Mouse (Mus musculus) embryonic facial prominence, embryonic 13.5 days (tissue): ENCODE results near the gene Krt88. TPM values are rescaled to one million over a fixed set of nuclear protein-coding genes. Genes with fewer than 3 reads are reported as not detected.
A peak's percentile ranks its signal among the peaks of the same experiment; 100 is the strongest.

Experiments used
- ATAC-seq: fragments of 200-750 bp; cut with Nextera tagmentation; 2 replicates; pipeline ENCODE4 v1.8.0; 2017; ENCODE audit warnings: low read depth; ENCODE audit not compliant: insufficient number of reproducible peaks, insufficient read depth, low FRiP score, low TSS enrichment
- H3K27ac ChIP-seq: fragments of 300-500 bp; sonication (generic); 2 replicates; pipeline ENCODE4 v1.5.1; 2015; ENCODE audit warnings: moderate library complexity, mild to moderate bottlenecking, inconsistent platforms
- H3K27me3 ChIP-seq: fragments of 300-500 bp; sonication (generic); 2 replicates; pipeline ENCODE4 v1.6.1; 2015; ENCODE audit warnings: mild to moderate bottlenecking, inconsistent platforms
- H3K36me3 ChIP-seq: fragments of 300-500 bp; sonication (generic); 2 replicates; pipeline ENCODE4 v1.6.1; 2015; ENCODE audit warnings: mild to moderate bottlenecking, inconsistent platforms
- H3K4me1 ChIP-seq: fragments of 300-500 bp; sonication (generic); 2 replicates; pipeline ENCODE4 v1.6.1; 2015; ENCODE audit warnings: inconsistent platforms
- H3K4me2 ChIP-seq: fragments of 300-500 bp; sonication (generic); 2 replicates; pipeline ENCODE4 v1.6.1; 2015; ENCODE audit warnings: moderate library complexity, mild to moderate bottlenecking, inconsistent platforms
- H3K4me3 ChIP-seq: fragments of 300-500 bp; sonication (generic); 2 replicates; pipeline ENCODE4 v1.5.1; 2015; ENCODE audit warnings: mild to moderate bottlenecking, inconsistent platforms
- H3K9ac ChIP-seq: fragments of 300-500 bp; sonication (generic); 2 replicates; pipeline ENCODE4 v1.6.1; 2015; ENCODE audit warnings: mild to moderate bottlenecking, inconsistent platforms
- H3K9me3 ChIP-seq: fragments of 300-500 bp; sonication (generic); 2 replicates; pipeline ENCODE4 v1.6.1; 2016; ENCODE audit warnings: inconsistent platforms
- WGBS: fragments of 180-500 bp; shearing (Covaris S2); methylation state at CpG from one replicate; pipeline ENCODE4 v1.1.7; 2015; ENCODE audit warnings: mixed read lengths; 5-methylcytosine and 5-hydroxymethylcytosine counted together
- polyA plus RNA-seq: library from polyadenylated mRNA; unstranded; fragments of >200 nt; fragmentation: Nextera tagmentation; extraction: Ambion mirVana; gene quantifications from 2 replicates; pipeline ENCODE4 v1.2.1, GENCODE M21; 2015

Krt88 gene
- polyA plus RNA-seq = not detected in 2 replicates

- no peak for ATAC-seq
- Histone ChIP-seq H3K9ac (no peak within 1 kb of the TSS), H3K4me3 (no peak within 1 kb of the TSS), H3K36me3 (no peaks in the 10 kb centered on the region), H3K27ac (no peak within 1 kb of the TSS), H3K27me3 (no peaks in the 10 kb centered on the region), H3K4me2 (no peak within 1 kb of the TSS), H3K9me3 (no peaks in the 10 kb centered on the region), H3K4me1 (no peaks in the 10 kb centered on the region)
- WGBS = 60% methylated on average over 2 of the region's 2 CpGs
Measured at GRCm38 (mm10) chr15:101447444-101447843, at the start of gene Krt88. TSS of gene Krt88 (plus strand) at chr15:101447744.

- ATAC-seq = no peak
- 83% methylated on average over 8 of the region's 8 CpGs for WGBS
- H3K27ac ChIP-seq = no peak overlapping the region
Measured at GRCm38 (mm10) chr15:101398269-101398668, 49.3 kb upstream of the Krt88 start.

DNA sequence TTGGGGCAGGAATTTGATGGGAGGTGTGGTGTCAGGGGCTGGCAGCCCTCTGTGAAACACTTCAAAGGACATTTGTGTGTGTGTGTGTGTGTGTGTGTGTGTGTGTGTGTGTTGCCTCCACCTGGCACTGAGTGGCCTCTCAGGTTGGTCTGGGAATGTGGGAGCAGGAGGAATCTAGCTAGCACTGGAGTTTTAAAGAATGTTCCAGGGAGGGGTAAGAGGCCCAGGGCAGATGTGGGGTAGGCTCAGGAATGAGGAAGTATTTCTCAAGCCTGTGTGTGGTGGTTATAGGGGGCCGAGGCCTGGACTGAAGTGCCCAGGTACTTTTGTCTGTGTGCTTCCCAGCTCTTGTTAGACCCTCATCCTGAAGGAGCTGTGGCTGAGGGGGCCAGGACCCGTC lies 36.8 kb upstream of the Krt88 start, which contains the start of gene Krt7:
TSS of gene Krt7 (plus strand) at position 269 of the 400 bp plus-strand sequence.
- Histone ChIP-seq H3K9ac (no peak within 1 kb of the TSS), H3K27ac (peak within 1 kb of the TSS; percentile 52), H3K27me3 (peaks cover 45% of the 10 kb centered on the region), H3K36me3 (no peaks in the 10 kb centered on the region), H3K9me3 (no peaks in the 10 kb centered on the region), H3K4me3 (peak within 1 kb of the TSS; percentile 8; the same call in 1 of the 2 replicates), H3K4me2 (peak within 1 kb of the TSS; percentile 37), H3K4me1 (peaks cover 25% of the 10 kb centered on the region)
- no peak for ATAC-seq
- 47% methylated on average over 2 of the region's 2 CpGs for WGBS

More at GRCm38 (mm10) chr15:101398269-101398668, 49.3 kb upstream of the Krt88 start:
- Histone ChIP-seq H3K4me2 (no peak overlapping the region), H3K36me3 (no peaks in the 10 kb centered on the region), H3K4me3 (no peak overlapping the region), H3K27me3 (no peaks in the 10 kb centered on the region; the same call in 1 of the 2 replicates), H3K9me3 (no peaks in the 10 kb centered on the region), H3K4me1 (peaks cover 4% of the 10 kb centered on the region; the same call in 1 of the 2 replicates), H3K9ac (no peak overlapping the region)

- no peaks in the 10 kb centered on the region for H3K9me3 ChIP-seq
- H3K27me3 ChIP-seq = peaks cover 45% of the 10 kb centered on the region
- no peak overlapping the region for H3K9ac ChIP-seq
- H3K4me1 ChIP-seq = peaks cover 25% of the 10 kb centered on the region
- 16% methylated on average over 31 of the region's 31 CpGs for WGBS
- no peak overlapping the region for H3K27ac ChIP-seq
- no peaks in the 10 kb centered on the region for H3K36me3 ChIP-seq
- H3K4me3 ChIP-seq = peak overlapping the region; percentile 8
- peak overlapping the region; percentile 37 for H3K4me2 ChIP-seq
- ATAC-seq = no peak
Measured at GRCm38 (mm10) chr15:101412188-101412587, 35.4 kb upstream of the Krt88 start.

- Histone ChIP-seq H3K36me3 (no peaks in the 10 kb centered on the region), H3K27me3 (peaks cover 45% of the 10 kb centered on the region), H3K4me2 (no peak overlapping the region), H3K27ac (no peak overlapping the region), H3K4me3 (no peak overlapping the region), H3K9ac (no peak overlapping the region), H3K4me1 (peaks cover 25% of the 10 kb centered on the region), H3K9me3 (no peaks in the 10 kb centered on the region)
- WGBS = 24% methylated on average over 7 of the region's 7 CpGs
- ATAC-seq = no peak
Measured at GRCm38 (mm10) chr15:101413916-101414635, 33.5 kb upstream of the Krt88 start.

DNA sequence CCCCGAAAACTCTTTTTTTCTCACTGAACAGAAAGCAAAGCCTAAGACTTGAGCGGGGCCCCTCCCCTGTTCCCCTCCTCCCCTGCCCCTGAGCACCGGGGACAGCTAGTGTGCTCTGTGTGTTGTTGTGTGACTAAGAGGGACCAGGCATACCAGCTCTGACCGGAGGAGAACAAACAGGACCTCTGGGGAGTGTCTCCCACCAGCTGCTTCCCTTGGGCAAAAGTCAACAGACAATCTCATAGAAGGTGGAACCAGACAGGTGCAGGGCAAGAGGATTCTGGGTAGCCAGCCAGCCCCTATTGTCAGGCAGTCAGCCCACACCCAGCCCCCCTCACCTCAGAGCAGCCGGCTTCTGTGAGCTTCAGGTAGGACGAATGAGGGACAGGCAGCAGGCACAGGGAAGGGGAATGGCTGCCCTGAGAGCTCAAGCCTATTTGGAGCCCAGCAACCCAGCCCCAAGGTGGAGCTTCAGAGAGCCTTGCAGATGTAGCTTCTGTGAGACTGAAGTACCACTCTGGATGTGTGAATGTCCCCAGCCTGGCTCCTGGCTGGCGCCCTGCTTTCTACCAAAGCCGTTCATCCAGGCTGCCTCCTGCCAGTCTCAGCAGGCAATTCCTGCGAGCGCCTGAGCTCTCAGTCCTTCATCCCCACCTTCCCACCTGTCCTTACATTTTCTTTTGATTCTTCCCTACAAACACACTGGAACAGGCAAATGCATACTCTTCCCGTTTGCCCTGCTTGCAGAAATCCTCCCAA lies 32.6 kb upstream of the Krt88 start:
- Histone ChIP-seq H3K4me3 (no peak overlapping the region), H3K4me1 (peaks cover 25% of the 10 kb centered on the region)
- ATAC-seq = no peak

GRCm38 (mm10) chr15:101418950-101419349 lies 28.6 kb upstream of the Krt88 start:
- Histone ChIP-seq H3K9me3 (no peaks in the 10 kb centered on the region), H3K27me3 (peaks cover 14% of the 10 kb centered on the region), H3K4me3 (no peak overlapping the region), H3K4me2 (no peak overlapping the region), H3K36me3 (no peaks in the 10 kb centered on the region), H3K27ac (no peak overlapping the region), H3K4me1 (peaks cover 10% of the 10 kb centered on the region; the same call in 1 of the 2 replicates), H3K9ac (no peak overlapping the region)
- no peak for ATAC-seq
- 62% methylated on average over 4 of the region's 4 CpGs for WGBS

More for the DNA sequence above, 32.6 kb upstream of the Krt88 start:
- Histone ChIP-seq H3K27me3 (peaks cover 45% of the 10 kb centered on the region), H3K36me3 (no peaks in the 10 kb centered on the region), H3K4me2 (no peak overlapping the region), H3K27ac (no peak overlapping the region), H3K9ac (no peak overlapping the region), H3K9me3 (no peaks in the 10 kb centered on the region)
- WGBS = 33% methylated on average over 11 of the region's 11 CpGs

DNA sequence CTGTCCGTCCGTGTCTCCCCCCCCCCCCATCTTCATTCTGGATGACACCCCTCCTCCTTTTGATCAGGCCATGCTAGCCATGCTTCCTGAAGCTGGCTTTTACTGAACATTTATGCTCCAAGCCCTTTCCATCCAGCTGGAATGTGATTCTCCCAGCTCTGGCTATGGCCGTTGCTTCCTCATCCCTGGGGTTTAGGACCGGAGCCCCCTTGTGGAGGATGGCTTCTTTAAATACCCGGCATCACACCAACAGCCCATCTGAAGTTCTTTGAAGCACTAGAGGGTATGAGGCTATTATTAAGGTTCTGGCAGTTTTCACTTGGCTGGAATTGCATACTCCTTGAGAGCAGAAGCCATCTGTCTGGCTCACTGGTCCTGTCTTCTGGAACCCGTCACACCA lies 26.6 kb upstream of the Krt88 start:
- Histone ChIP-seq H3K4me3 (no peak overlapping the region), H3K36me3 (no peaks in the 10 kb centered on the region), H3K27ac (no peak overlapping the region), H3K4me2 (no peak overlapping the region), H3K9ac (no peak overlapping the region), H3K9me3 (no peaks in the 10 kb centered on the region), H3K27me3 (no peaks in the 10 kb centered on the region), H3K4me1 (no peaks in the 10 kb centered on the region)
- whole genome bisulfite sequencing = 64% methylated on average over 6 of the region's 6 CpGs
- no peak for ATAC-seq

DNA sequence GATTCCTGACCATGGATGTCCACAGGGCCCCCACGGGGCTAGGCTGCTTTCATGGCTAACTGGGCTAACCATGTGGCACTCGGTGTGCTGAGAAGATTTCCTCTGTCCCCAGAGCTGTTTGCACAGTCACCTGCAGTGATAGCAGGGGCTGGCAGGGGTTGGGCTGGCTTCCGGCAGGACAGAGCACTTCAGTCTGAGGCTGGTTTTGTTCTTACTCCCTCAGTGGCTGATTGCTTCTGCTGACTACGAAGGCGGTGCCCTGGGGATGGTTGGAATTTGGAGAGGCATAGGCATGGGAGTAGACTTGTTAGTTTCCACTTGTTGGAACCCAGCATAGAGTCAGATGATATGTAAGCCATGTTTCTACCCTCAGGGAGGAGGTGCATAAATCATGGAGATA lies 22.6 kb upstream of the Krt88 start:
- ATAC-seq = no peak
- Histone ChIP-seq H3K9me3 (no peaks in the 10 kb centered on the region), H3K27me3 (no peaks in the 10 kb centered on the region), H3K27ac (no peak overlapping the region), H3K36me3 (no peaks in the 10 kb centered on the region), H3K4me3 (no peak overlapping the region), H3K4me2 (no peak overlapping the region), H3K9ac (no peak overlapping the region), H3K4me1 (no peaks in the 10 kb centered on the region)
- WGBS = 20% methylated on average over 5 of the region's 5 CpGs

GRCm38 (mm10) chr15:101436611-101437010 lies 10.9 kb upstream of the Krt88 start:
- Histone ChIP-seq H3K9me3 (no peaks in the 10 kb centered on the region), H3K4me2 (no peak overlapping the region), H3K27ac (no peak overlapping the region), H3K27me3 (peaks cover 46% of the 10 kb centered on the region), H3K4me1 (peaks cover 7% of the 10 kb centered on the region), H3K9ac (no peak overlapping the region), H3K4me3 (no peak overlapping the region), H3K36me3 (no peaks in the 10 kb centered on the region)
- no peak for ATAC-seq
- 90% methylated on average over 7 of the region's 7 CpGs for WGBS

DNA sequence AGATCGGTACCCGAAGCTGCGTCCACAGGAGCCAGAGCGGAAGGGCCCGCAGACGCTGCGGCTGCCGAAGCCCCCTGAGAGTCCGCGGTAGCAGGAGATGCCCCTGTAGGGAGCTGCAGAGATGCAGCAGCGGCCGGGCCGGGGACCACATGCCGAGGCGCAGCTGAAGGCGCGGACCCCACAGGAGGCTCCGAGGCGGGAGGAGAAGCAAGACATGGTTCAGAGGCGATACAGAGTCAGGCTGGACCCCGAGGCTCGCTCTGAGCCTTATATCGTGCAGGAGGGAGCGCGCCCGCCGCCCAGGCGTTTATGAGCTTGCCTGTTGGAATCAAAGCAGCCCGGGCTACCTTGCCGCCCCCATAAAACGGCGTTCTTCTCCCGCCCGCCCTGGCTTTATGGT lies 9.0 kb upstream of the Krt88 start, which contains the start of gene Krt87:
TSS of gene Krt87 (minus strand) at position 250 of the 400 bp plus-strand sequence.
- Histone ChIP-seq H3K9ac (peak within 1 kb of the TSS; percentile 57), H3K4me1 (peaks cover 7% of the 10 kb centered on the region), H3K4me3 (peak within 1 kb of the TSS; percentile 36), H3K27me3 (peaks cover 46% of the 10 kb centered on the region), H3K9me3 (no peaks in the 10 kb centered on the region), H3K27ac (no peak within 1 kb of the TSS), H3K4me2 (peak within 1 kb of the TSS; percentile 58), H3K36me3 (no peaks in the 10 kb centered on the region)
- no peak for ATAC-seq
- 3% methylated on average over 34 of the region's 34 CpGs for WGBS
